Mouse (Mus musculus): ENCODE measurements around the gene Baat. TPM values are rescaled to one million over a fixed set of nuclear protein-coding genes. Genes with fewer than 3 reads are reported as not detected.
A peak's percentile ranks its signal among the peaks of the same experiment; 100 is the strongest.
"Not testable (repeated sequence)": the region's sequence is repeated elsewhere in the genome, so short reads cannot be mapped to it uniquely, and the experiment has no call there.

Gene Baat
- total RNA-seq, 2 experiments from 2014 or later: 0.26 TPM; not detected in 1

DNA sequence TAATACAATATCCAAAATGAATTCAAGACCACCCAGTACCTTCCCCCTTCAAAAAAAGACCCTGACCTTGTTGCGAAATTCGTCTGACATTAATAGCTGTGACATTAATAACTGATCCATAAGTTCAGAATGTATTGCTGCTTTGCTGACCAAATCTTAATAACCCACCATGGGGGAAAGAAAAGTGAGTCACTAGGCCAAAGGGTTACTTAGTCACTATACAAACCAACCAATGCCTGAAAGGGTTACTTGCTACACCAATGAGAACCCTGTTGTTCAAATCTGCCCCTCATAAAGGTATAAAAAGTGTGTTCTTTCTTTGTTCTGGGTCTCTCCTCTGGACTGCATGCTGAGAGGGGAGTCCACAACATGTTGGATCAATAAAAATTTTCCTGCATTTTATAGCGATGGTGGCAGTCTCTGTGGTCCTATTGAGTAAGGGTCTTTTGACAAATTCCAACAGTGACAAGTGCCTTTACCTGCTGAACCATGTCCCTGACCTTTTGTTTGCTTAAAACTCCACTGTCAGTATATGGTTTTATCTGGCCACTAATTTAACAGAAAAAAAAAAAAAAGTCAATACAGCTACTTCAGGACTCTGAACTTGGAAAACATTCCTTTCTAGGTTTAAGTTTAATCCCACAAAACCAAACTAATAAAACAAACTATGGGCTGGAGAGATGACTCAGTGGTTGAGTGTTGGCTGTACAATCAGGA, 20.3 kb downstream of the Baat start:
- ATAC-seq (replicated peaks; ENCODE audit: low FRiP score, poor library complexity, severe bottlenecking): not testable (repeated sequence)

DNA sequence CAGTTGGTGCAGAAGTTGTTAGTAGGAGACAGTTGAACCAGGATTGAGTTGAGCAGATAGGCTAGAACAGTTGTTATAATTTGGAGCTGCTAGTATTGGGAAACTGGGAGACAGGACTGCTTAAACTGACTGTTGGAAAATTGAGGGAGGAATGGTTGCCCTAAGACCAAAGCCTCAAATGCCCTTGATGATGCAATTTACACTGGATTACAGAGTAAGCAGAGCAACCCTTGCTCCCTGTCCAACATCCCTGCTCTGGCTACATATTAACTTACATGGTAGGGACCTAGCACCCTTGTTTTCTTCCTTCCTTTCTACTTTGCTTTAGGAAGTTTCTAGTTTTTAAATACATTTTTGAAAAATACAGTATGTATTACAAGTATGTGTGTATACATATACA, 20.9 kb downstream of the Baat start:
- no peak for ATAC-seq (replicated peaks; ENCODE audit: low FRiP score, poor library complexity, severe bottlenecking)

DNA sequence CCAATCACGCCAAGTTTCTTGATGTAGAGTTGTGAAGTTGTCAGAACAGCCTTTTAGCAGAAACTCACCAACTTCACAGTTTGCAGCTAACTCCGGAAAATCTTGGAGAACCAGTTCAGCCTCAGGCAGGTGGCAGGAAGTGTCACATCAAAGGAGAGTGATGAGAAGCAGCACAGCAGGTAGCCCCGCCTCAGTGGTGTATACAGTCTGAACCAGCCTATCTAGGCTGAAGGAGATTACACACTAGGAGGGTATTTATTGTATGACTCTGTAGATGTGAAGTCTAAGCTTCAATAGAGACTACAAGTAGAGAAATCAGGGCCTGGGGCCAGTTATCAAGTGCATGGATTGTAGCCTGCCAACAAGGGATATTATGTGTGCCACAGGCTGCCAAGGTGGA, 25.5 kb downstream of the Baat start:
- ATAC-seq (replicated peaks; ENCODE audit: low FRiP score, poor library complexity, severe bottlenecking): no peak

DNA sequence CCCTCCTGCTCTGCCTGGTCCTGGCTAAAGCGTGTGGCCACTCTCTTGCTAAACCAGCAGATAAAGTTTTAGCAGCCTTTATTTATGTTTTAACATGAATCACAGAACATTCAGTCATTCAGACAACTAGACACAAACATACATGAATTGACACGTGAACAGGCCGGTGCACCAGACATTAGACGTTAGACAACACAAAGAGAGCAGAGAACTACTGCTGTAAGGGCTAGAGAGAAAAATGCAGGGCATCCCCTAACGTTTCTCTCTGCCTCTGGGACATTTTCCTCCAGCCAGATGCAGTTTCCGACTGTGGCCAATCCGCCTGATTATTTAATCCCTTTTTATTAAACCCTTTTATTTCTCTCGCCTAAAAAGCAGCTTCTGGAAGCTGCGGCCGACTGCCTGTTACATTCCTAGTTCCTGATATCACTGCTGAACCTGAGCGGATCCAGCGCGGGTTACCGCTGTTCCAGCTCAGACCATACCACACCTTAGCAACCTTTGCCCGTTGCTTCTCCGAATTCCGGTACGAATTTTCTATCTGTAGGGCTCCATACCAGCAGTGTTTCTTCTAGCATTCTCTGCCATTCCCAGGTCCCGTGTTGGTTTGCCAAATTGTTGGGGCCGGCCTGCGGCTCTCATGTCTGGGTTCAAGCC, 26.1 kb downstream of the Baat start:
- ATAC-seq (replicated peaks; ENCODE audit: low FRiP score, poor library complexity, severe bottlenecking): no peak

DNA sequence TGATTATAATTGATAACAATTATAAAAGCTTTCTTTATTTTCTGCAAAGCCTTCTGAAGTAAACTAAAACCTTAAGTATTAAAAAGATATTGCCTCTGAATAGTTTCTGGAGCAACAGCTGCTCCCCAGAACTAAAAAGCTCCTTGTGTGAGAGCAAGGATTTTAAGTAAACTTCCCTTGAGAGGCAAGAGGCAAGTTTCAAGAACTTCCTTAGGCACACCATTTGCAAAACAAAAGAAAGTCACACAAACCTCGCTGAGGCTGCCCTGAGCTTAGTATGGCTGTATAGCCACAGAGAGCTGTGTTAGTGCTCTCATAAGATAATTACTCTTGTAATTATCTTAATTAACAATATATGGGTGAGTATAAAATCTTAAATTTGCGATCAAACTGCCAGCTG, 27.3 kb downstream of the Baat start:
- ATAC-seq (replicated peaks; ENCODE audit: low FRiP score, poor library complexity, severe bottlenecking): not testable (repeated sequence)

DNA sequence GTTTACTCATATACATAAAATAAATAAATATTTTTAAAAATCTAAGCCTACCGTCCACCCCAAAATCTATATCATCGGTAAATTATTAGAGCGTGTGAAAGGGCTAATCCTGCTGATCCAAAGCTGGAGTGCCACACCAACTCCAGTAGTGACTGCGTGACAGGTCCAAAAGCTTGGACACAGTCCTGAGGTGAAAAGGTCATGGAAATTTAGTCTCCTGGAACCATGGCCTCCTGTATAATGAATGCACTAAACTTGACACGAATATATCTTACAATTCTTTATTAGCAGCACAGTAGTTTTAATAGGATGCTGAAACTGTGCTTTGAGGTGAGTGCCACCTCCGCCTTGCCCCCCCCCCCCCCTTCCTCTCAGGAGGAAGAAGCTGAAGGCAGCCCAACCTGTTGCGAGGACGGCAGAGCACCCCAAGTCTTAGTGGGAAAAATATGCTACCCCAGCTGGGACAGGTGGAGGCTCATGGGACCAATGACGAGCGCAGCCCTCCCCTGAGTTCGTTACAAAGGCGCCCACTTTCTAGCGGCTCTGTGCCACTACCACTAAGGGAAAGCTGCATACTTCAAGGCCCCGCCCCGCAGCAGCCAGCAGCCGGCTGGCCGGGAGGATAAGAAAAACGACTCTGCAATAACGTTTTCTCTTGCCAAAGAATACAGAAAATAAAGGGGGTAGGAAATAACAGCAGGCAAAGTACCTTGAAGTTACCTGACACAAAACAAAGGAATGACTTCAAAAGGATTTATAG, 28.1 kb downstream of the Baat start:
- peak; percentile 98 for ATAC-seq (replicated peaks; ENCODE audit: low FRiP score, poor library complexity, severe bottlenecking)

DNA sequence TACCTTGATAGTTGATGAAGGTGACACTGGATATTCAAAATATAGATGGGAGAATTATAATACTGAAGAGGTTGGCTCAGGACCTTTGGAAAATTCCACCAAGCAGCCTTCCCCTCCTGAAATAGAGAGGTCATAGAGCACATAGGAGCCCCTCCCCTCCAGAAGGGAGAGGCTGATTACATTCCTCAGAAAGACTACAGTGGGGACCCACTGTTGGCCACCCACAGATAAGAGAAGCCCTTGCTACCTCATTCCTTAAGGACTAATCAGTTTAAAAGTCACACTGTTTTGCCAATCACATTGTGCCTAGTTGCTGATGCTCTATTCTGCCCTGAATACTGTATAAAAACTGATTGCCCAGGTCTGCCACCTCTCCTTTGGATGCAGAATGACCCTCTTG, 31.8 kb downstream of the Baat start:
- 0 out of 2 replicates have a peak, but pooled peaks have one; percentile 26 for ATAC-seq (replicated peaks; ENCODE audit: low FRiP score, poor library complexity, severe bottlenecking)

DNA sequence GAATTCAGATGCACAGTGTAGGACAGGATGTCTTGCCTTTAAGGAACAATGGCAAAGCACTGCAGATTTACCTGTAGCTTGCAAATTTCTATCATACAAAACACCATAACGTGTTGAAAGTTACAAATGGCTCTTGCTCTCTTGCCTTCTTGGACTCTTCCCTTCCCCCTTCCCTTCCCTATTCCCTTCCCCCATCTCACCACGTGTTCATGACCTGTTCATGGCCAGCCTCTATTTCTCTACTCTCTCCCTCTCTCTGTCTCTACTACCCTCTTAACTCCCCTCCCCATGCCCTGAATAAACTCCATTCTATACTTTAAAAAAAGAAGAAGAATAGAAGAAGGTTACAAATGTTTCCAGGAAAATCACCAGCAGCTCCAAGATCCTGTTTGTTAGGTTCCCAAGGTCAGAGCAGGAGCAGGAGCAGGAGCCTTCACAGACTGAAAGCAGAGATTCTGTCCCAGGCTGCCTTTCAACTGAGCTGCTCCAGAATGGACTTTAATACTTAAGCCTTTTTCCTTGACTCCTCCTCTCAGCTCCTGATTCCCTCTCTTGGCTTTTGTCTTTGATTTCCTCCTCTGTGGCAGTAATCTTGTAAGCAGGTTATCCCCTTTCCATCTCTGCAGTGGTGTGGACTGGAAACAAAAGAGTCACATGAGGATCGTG, 32.8 kb downstream of the Baat start, which contains the start of gene Acnat1:
Gene Acnat1, minus strand, starts transcription at position 478 of the 666 bp plus-strand sequence.
- ATAC-seq (replicated peaks; ENCODE audit: low FRiP score, poor library complexity, severe bottlenecking): no peak

DNA sequence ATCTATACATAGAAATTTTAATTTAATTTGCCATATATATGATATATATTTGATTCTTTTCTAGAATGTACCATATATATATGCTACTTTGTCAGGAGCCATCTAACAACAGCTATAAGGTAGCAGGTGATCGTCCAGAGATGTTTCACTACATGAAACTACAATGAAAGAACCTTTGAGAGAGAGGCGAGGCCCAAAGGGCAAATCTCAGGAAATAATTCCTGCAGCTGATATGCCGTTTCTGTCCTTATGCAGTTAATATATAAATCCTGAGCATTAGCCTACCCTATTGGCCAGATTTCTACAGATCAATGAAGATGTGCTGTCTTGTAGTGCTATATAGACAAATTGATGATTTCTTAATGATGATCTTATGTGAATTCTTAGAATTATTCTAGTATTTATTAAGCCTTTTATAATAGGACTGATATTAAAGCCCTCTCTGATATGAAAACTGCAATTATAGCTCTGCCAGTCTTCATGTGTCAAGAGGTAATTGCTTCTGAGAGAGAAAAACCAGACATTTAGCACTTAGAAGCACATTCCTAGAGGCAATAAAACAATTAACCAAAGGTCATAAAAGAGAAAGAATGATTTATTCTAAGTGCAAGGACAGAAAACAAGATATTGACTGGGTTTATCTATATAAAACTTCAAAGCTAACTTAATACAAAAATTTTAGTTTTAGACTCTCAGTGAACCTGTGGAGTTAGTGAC, 36.8 kb downstream of the Baat start:
- no peak for ATAC-seq (replicated peaks; ENCODE audit: low FRiP score, poor library complexity, severe bottlenecking)

DNA sequence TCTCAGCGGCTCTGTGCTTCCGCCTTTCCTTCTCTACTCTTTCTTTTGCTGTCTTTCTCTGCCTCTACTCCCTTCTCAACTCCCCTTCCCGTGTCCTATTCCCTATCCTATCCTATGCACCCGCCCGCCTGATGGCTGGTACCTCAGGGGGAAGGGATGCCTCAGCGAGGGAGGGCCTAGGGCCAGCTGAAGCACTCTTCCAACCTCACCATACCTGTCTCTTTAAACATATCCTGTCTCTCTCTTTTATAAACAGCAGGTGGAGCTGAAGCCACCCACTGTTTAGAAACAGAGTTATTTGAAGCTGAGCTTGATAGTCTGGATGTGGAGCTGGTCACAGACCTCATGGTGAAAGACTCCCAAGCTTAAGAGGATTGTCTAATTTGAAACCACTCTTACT, 39.0 kb downstream of the Baat start:
- ATAC-seq (replicated peaks; ENCODE audit: low FRiP score, poor library complexity, severe bottlenecking): no peak

DNA sequence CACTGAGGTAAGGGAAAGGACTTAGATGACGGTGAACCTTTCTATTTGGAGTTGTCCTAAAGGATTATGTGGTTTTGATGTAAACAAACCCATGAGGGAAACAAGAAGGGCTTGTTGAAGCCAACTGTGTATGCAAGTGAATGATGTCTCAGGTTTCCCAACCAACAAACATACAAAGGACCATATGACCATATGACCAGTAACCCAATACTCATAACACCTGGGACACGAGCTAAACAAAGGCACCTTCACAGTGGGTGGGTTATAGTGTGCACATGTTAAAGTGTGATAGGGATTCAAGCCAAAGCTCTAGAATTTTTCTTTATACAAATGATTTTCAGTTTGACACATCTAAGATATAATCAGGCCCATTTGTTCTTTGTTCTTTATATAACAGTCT, 50.2 kb downstream of the Baat start:
- no peak for ATAC-seq (replicated peaks; ENCODE audit: low FRiP score, poor library complexity, severe bottlenecking)

DNA sequence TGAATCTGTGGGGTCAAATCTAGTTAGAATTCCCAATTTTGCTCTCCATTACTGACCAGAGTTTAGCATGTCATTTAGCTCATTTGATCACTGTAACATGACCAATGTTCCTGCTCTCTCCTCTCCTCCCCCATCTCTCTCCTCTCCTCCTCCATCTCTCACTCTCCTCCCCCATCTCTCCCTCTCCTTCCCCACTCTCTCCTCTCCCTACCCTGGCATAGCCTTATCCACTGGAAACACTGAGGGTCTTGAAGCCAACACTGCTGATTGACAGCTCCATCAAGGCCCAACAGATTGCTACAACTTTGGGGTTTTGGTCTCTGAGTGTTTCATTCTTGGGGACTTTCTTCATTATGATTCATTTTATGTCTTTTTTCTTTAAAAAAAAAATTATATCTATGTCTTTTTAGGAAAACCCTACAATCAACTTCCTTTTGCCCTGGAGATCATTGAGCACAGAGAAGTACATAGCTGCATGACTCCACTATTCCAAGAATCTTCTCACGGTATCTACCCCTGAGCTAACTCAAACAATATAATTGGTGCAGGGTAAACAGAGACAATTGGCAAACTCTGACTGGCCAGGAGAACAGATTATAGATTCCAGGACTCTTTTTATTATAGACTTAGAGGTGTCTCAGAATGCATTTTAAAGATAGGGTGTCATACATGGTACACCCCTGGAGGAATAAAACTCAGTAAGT, 54.4 kb downstream of the Baat start:
- 0 out of 2 replicates have a peak, but pooled peaks have one; percentile 48 for ATAC-seq (replicated peaks; ENCODE audit: low FRiP score, poor library complexity, severe bottlenecking)

DNA sequence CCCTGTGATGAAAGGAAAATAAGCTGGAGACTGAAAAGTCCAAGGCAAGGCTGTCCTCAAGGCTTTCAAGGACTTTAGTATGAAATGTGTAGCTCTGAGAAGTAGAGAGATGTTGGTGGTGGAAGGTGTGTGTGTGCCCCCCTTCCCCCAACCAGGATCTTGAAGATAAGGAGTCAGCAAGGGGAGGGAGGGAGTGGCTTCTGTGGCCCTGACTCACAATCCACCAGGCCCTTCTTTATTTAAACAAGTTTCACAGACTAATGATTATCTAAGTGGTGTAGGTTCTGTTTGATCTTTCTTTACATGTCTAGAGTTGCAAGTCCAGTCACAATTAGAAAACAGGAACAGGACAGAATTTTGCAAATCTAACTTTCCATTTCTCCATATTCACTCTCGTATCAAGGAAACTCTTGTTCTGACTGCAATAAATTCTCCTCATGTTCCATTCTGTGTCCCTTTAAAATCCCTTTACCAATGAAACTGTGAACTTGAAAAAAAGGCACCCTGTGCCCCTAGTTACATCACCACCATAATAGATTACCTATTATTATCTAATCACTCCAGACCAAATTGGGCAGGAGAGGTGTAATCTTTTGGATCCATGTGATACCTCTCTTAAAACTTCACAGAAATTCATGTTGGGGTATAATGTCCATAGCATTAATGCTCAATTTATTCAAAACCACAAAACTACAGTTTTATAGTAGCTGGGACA, 55.1 kb downstream of the Baat start:
- ATAC-seq (replicated peaks; ENCODE audit: low FRiP score, poor library complexity, severe bottlenecking): 0 out of 2 replicates have a peak, but pooled peaks have one; percentile 19

Other genes with a start within 250 kb of the Baat start
- not detected in 2 replicates for gene Acnat2, start 98.4 kb downstream of the Baat start, total RNA-seq (2015; ENCODE audit: low replicate concordance)
- gene Acnat2, start 98.4 kb downstream of the Baat start, total RNA-seq (2017; ENCODE audit: low replicate concordance): not detected in 2 replicates
- not detected in 2 replicates for gene Acnat1, start 32.6 kb downstream of the Baat start, total RNA-seq (2015; ENCODE audit: low replicate concordance)
- gene Acnat1, start 32.6 kb downstream of the Baat start, total RNA-seq (2017; ENCODE audit: low replicate concordance): not detected in 2 replicates
- gene Mrpl50, start 14.5 kb upstream of the Baat start, total RNA-seq (2015; ENCODE audit: low replicate concordance): 7.5 and 17.9 TPM in 2 replicates
- gene Mrpl50, start 14.5 kb upstream of the Baat start, total RNA-seq (2017; ENCODE audit: low replicate concordance): 5.8 and 11.0 TPM in 2 replicates
- gene Zfp189, start 14.6 kb upstream of the Baat start, total RNA-seq (2015; ENCODE audit: low replicate concordance): 4.4 TPM in 1 of 2 replicates, not detected in the other
- 3.3 TPM in 1 of 2 replicates, not detected in the other for gene Zfp189, start 14.6 kb upstream of the Baat start, total RNA-seq (2017; ENCODE audit: low replicate concordance)
- gene Aldob, start 43.0 kb upstream of the Baat start, total RNA-seq (2015; ENCODE audit: low replicate concordance): not detected in 2 replicates
- not detected in 2 replicates for gene Aldob, start 43.0 kb upstream of the Baat start, total RNA-seq (2017; ENCODE audit: low replicate concordance)
- gene Tmem246, start 91.3 kb upstream of the Baat start, total RNA-seq (2015; ENCODE audit: low replicate concordance): 1.0 TPM in 1 of 2 replicates, not detected in the other
- 0.43 TPM in 1 of 2 replicates, not detected in the other for gene Tmem246, start 91.3 kb upstream of the Baat start, total RNA-seq (2017; ENCODE audit: low replicate concordance)
- gene Rnf20, start 125.4 kb upstream of the Baat start, total RNA-seq (2015; ENCODE audit: low replicate concordance): 34.1 and 45.2 TPM in 2 replicates
- gene Rnf20, start 125.4 kb upstream of the Baat start, total RNA-seq (2017; ENCODE audit: low replicate concordance): 119 and 155 TPM in 2 replicates
- not detected in 2 replicates for gene Ppp3r2, start 175.5 kb upstream of the Baat start, total RNA-seq (2015; ENCODE audit: low replicate concordance)
- not detected in 2 replicates for gene Ppp3r2, start 175.5 kb upstream of the Baat start, total RNA-seq (2017; ENCODE audit: low replicate concordance)